Mouse (Mus musculus): ENCODE results near the gene Ikzf5. TPM values are rescaled to one million over a fixed set of nuclear protein-coding genes. Genes with fewer than 3 reads are reported as not detected.
"Not testable (repeated sequence)": the region's sequence is repeated elsewhere in the genome, so short reads cannot be mapped to it uniquely, and the experiment has no call there.

Gene Ikzf5
- polyA plus RNA-seq, 1 experiment from 2014 or later: 14.4 TPM

DNA sequence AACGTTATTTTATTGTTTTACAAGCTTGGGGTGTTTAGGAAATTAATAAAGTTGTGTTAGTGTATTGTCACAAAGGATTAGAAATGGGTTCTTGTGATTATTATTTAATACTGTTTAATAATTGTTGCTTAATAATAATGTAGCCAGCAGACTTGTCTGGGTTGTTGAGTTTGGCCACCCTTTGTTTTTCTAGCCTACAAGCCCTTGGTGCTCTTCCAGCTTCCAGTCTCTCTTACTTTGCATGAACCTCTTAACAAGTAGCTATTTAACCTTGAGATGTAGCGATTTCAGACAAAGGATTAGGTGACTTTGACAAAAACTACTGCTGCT, 1.6 kb upstream of the Ikzf5 start:
- no peaks in the 10 kb centered on the region for H3K9me3 ChIP-seq (replicated peaks; ENCODE audit: control insufficient read depth, low read length)
- H3K9ac ChIP-seq (ENCODE audit: low read length): no peak overlapping the region
- peak overlapping the region; percentile 57 for H3K4me2 ChIP-seq (ENCODE audit: low read depth, low read length)
- 53% methylated on average over 2 of the region's 2 CpGs for WGBS
- H3K27ac ChIP-seq (ENCODE audit: low read length): no peak overlapping the region
- peak overlapping the region; percentile 86 for H3K4me3 ChIP-seq (replicated peaks; ENCODE audit: low read length)
- no peak for ATAC-seq (ENCODE audit: insufficient read depth, low FRiP score)
- H3K4me1 ChIP-seq (ENCODE audit: control insufficient read depth, insufficient read depth, low read length): peaks cover 13% of the 10 kb centered on the region
- H3K36me3 ChIP-seq (ENCODE audit: control insufficient read depth, insufficient read depth, low read length): no peaks in the 10 kb centered on the region
- H3K27me3 ChIP-seq (ENCODE audit: control insufficient read depth, insufficient read depth, low read length): no peaks in the 10 kb centered on the region

DNA sequence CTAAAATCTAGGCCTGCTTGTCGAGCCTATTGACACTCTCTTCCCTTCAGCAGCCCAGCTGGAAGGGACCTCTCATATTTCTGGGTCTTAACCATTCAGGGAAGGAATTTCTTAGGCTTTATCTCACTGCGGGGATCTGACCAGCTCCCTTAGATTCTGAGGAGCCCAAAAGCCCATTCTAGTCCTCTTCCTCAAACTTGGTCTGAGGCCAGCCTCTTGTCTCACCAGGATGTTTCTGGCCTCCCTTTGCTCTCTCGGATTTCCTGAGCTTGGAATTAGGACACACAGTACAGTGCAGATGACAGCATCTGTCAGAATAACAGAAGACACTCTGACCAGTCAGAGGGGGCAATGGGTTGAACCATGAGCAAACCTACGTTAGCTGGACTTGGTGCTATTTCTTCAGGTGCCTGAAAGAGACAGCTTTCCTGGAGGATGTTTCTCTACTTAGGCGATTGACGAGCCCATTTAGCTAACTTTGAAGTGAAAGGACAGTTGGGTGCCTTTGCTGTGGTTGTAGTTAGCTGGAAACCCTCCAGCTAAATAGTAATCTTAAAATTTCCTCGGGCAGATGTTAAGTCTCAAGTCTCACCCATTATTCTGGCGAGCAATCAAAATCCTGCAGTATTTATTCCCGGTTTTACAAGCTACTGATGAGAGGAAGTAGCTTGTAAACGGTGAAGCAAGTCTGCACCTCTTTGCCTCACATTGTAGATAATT, 1.1 kb upstream of the Ikzf5 start:
- Histone ChIP-seq H3K27ac (ENCODE audit: low read length) (peak overlapping the region; percentile 79), H3K9ac (ENCODE audit: low read length) (peak overlapping the region; percentile 94), H3K9me3 (replicated peaks; ENCODE audit: control insufficient read depth, low read length) (no peaks in the 10 kb centered on the region), H3K4me3 (replicated peaks; ENCODE audit: low read length) (peak overlapping the region; percentile 86), H3K4me1 (ENCODE audit: control insufficient read depth, insufficient read depth, low read length) (peaks cover 13% of the 10 kb centered on the region), H3K36me3 (ENCODE audit: control insufficient read depth, insufficient read depth, low read length) (no peaks in the 10 kb centered on the region), H3K4me2 (ENCODE audit: low read depth, low read length) (peak overlapping the region; percentile 57), H3K27me3 (ENCODE audit: control insufficient read depth, insufficient read depth, low read length) (no peaks in the 10 kb centered on the region)
- ATAC-seq (ENCODE audit: insufficient read depth, low FRiP score): no peak
- WGBS: 29% methylated on average over 10 of the region's 10 CpGs

DNA sequence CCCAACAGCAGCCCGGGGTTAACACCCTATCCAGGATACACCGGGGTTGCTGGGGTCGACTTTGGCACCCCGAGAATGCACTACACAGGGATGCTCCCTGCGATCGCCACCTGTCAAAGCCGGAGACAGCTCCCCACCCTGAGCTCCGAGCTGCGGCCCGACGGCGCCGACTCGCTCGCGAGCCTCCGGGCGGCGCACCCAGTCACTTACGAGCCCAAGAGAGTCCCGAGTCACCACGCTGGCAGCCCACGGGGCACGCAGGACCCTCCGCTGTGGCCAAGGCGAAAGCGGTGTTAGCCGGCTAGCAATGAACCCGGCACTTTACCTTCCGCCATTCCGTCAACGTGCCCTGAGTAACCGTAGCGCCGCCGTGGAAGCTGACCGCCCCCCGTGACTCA, 334 bp downstream of the Ikzf5 start:
- Histone ChIP-seq H3K36me3 (ENCODE audit: control insufficient read depth, insufficient read depth, low read length) (no peaks in the 10 kb centered on the region), H3K9ac (ENCODE audit: low read length) (peak overlapping the region; percentile 94), H3K4me2 (ENCODE audit: low read depth, low read length) (peak overlapping the region; percentile 62), H3K9me3 (replicated peaks; ENCODE audit: control insufficient read depth, low read length) (no peaks in the 10 kb centered on the region), H3K27me3 (ENCODE audit: control insufficient read depth, insufficient read depth, low read length) (no peaks in the 10 kb centered on the region), H3K4me1 (ENCODE audit: control insufficient read depth, insufficient read depth, low read length) (peaks cover 13% of the 10 kb centered on the region), H3K27ac (ENCODE audit: low read length) (peak overlapping the region; percentile 54; the same call in 1 of the 2 replicates), H3K4me3 (replicated peaks; ENCODE audit: low read length) (peak overlapping the region; percentile 86)
- WGBS: under 1% methylated on average over 38 of the region's 38 CpGs
- ATAC-seq (ENCODE audit: insufficient read depth, low FRiP score): peak; percentile 51

DNA sequence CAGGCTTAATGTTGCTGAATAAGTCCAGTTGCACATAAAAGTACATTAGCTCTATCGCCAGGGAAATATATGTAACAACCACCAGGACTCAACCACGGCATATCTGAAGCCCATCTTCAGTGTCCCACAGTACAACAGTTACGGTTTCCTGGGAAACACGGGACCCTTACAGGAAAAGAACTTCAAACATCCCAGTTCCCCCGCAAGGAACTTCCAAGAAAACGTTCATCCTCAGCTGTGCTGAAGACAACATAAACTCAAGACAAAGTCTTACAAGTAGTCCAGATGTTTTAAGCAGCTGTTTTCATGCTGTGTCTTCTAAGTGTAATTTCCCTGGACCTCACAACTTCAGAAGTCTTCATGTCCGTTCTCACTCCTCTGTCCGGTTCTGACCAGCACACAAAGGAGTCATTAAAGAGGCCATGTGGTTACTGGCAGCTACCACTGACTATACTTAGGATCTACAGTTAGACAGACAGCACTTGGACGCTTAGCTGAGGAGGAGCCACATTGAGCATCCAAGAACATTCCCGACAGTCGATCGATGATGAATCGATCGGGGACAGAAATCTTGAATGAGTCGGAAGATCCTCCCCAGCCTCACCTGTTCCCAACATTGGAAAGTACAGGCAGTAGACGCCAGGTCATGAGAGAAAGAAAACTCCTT, 867 bp downstream of the Ikzf5 start:
- H3K27me3 ChIP-seq (ENCODE audit: control insufficient read depth, insufficient read depth, low read length): no peaks in the 10 kb centered on the region
- peak overlapping the region; percentile 62 for H3K4me2 ChIP-seq (ENCODE audit: low read depth, low read length)
- WGBS: 5% methylated on average over 16 of the region's 16 CpGs
- peaks cover 13% of the 10 kb centered on the region for H3K4me1 ChIP-seq (ENCODE audit: control insufficient read depth, insufficient read depth, low read length)
- ATAC-seq (ENCODE audit: insufficient read depth, low FRiP score): no peak
- no peaks in the 10 kb centered on the region for H3K36me3 ChIP-seq (ENCODE audit: control insufficient read depth, insufficient read depth, low read length)
- H3K27ac ChIP-seq (ENCODE audit: low read length): no peak overlapping the region
- peak overlapping the region; percentile 94 for H3K9ac ChIP-seq (ENCODE audit: low read length)
- peak overlapping the region; percentile 86 for H3K4me3 ChIP-seq (replicated peaks; ENCODE audit: low read length)
- H3K9me3 ChIP-seq (replicated peaks; ENCODE audit: control insufficient read depth, low read length): no peaks in the 10 kb centered on the region

DNA sequence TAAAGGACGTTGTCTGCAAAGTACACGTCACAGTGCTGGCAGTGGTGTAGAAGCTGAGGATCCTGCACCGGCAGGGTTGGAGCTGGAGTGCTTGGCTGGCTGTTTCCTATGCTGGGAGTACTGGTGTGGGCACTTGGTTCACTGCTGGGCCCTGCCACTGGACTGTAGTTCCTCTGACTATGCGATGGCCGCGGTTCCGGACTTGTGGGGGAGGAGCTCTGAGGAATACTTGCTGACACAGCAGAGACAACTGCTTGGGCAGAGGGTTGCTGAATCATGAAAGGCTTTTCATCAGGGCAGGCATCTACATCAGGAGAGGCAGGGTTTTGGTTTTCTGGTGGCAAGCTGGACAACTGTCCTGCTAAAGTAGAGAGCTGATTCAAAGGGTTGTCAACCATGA, 18.6 kb downstream of the Ikzf5 start:
- H3K4me3 ChIP-seq (replicated peaks; ENCODE audit: low read length); H3K9ac ChIP-seq (ENCODE audit: low read length); H3K9me3 ChIP-seq (replicated peaks; ENCODE audit: control insufficient read depth, low read length); H3K4me1 ChIP-seq (ENCODE audit: control insufficient read depth, insufficient read depth, low read length); H3K27me3 ChIP-seq (ENCODE audit: control insufficient read depth, insufficient read depth, low read length); H3K27ac ChIP-seq (ENCODE audit: low read length); ATAC-seq (ENCODE audit: insufficient read depth, low FRiP score); H3K4me2 ChIP-seq (ENCODE audit: low read depth, low read length): not testable (repeated sequence)
- WGBS: 84% methylated on average over 6 of the region's 7 CpGs
- peaks cover 11% of the 10 kb centered on the region for H3K36me3 ChIP-seq (ENCODE audit: control insufficient read depth, insufficient read depth, low read length)

DNA sequence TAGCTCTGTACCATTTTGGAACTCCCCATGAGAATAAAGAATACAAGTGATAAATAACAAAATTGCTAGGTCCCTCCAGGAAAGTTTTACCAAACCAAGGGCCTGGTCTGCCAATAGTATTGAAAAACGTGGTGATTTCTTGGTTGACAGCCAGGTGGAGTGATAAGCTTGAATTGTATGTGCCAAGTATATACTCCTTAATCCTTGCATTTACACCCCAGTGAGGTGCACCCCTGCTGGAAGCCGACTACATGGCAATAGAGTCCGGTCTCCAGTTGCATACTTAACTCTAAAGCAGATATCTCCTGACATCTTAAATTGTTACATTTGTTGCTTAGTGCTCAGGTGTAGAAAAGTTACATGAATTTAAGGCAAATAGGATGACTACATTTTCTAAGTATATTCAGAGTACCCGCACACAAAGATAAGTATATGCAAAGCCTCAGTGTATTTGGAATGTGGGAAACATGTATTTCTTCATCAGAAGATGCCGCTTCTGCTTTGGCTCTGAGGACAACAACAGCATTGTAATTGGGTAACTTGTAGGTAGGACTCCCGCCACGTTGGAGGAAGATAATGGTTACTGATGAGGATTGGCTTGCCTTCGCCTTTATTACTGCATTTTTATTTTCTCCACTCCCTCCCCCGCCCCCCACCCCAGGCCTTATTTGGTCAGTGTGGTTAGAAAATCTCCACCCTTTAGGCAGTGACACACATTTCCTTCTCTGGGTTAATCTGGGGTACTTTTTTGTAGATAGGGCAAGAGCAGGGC, 38.3 kb downstream of the Ikzf5 start:
- WGBS: 66% methylated on average over 9 of the region's 9 CpGs
- Histone ChIP-seq H3K4me2 (ENCODE audit: low read depth, low read length) (peak overlapping the region; percentile 70), H3K4me1 (ENCODE audit: control insufficient read depth, insufficient read depth, low read length) (peaks cover 10% of the 10 kb centered on the region; the same call in 1 of the 2 replicates), H3K9ac (ENCODE audit: low read length) (peak overlapping the region; percentile 87; the same call in 1 of the 2 replicates), H3K4me3 (replicated peaks; ENCODE audit: low read length) (peak overlapping the region; percentile 74), H3K27me3 (ENCODE audit: control insufficient read depth, insufficient read depth, low read length) (no peaks in the 10 kb centered on the region), H3K36me3 (ENCODE audit: control insufficient read depth, insufficient read depth, low read length) (0 out of 2 replicates have a peak, but pooled peaks cover 7% of the 10 kb centered on the region), H3K27ac (ENCODE audit: low read length) (peak overlapping the region; percentile 98), H3K9me3 (replicated peaks; ENCODE audit: control insufficient read depth, low read length) (no peaks in the 10 kb centered on the region)
- no peak for ATAC-seq (ENCODE audit: insufficient read depth, low FRiP score)

DNA sequence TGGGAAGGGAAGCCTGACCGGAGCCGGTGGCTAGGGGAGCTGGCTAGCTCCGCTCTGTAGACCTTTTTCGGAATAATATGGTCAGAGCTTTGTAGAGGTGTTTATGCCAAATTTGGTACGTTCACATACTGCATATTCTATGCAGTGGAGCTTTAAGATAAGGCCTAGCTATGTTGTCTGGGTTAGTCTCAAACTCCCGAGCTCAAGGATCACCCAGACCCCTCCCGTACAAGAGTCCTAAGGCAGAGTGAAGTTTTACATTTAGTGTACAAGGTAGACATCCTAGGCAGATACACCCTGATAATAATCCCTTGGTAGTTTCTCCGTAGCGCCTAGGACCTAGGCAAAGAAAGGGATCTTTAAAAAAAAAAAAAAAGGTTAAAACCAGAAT, 38.9 kb downstream of the Ikzf5 start:
- 6% methylated on average over 9 of the region's 9 CpGs for WGBS
- Histone ChIP-seq H3K9ac (ENCODE audit: low read length) (peak overlapping the region; percentile 87), H3K27me3 (ENCODE audit: control insufficient read depth, insufficient read depth, low read length) (no peaks in the 10 kb centered on the region), H3K27ac (ENCODE audit: low read length) (peak overlapping the region; percentile 98), H3K4me3 (replicated peaks; ENCODE audit: low read length) (peak overlapping the region; percentile 74), H3K9me3 (replicated peaks; ENCODE audit: control insufficient read depth, low read length) (no peaks in the 10 kb centered on the region), H3K36me3 (ENCODE audit: control insufficient read depth, insufficient read depth, low read length) (0 out of 2 replicates have a peak, but pooled peaks cover 7% of the 10 kb centered on the region), H3K4me2 (ENCODE audit: low read depth, low read length) (peak overlapping the region; percentile 70), H3K4me1 (ENCODE audit: control insufficient read depth, insufficient read depth, low read length) (peaks cover 10% of the 10 kb centered on the region; the same call in 1 of the 2 replicates)
- ATAC-seq (ENCODE audit: insufficient read depth, low FRiP score): no peak

DNA sequence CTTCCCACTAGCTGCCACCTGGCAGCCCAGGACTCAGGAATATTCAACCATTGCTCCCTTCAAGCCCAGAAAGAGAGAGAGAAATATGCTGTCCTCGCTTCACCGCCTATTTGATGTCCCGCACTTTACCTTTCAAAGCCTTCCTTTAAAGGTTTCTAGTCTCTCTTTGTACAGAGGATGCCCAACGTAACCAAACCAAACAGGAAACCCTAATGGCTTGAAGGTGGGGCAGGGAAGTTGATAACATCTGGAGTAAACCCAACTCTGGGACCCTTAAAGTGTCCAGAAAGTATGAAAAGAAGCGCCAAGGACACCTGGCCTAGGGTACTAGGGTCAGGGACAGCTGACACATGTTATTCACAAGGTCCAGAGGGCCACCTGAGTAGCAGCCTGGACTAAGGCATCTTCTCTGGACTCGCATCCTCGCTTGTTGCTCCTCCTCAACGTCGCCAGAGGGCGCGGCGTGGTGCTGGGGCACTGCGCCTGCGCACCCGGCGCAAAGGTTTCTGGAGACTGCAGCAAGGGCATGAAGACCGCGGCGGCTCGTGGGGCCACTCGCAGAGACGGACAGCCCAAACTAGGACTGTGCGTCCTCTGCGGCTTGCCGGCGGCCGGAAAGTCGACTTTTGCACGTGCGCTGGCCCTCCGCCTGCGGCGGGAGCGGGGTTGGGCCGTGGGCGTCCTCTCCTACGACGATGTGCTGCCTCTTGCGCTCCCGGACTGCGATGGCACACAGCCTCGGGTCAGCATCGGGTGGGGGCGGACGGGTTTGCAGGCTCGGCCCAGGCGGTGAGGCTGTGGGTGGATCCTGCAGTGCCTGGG, 39.5 kb downstream of the Ikzf5 start, which contains the start of gene Pstk:
Gene Pstk (plus strand): TSS at position 494 of the 822 bp plus-strand sequence.
- whole genome bisulfite sequencing: 5% methylated on average over 47 of the region's 47 CpGs
- peak within 1 kb of the TSS; percentile 74 for H3K4me3 ChIP-seq (replicated peaks; ENCODE audit: low read length)
- peak within 1 kb of the TSS; percentile 70 for H3K4me2 ChIP-seq (ENCODE audit: low read depth, low read length)
- peak within 1 kb of the TSS; percentile 98 for H3K27ac ChIP-seq (ENCODE audit: low read length)
- peaks cover 10% of the 10 kb centered on the region; the same call in 1 of the 2 replicates for H3K4me1 ChIP-seq (ENCODE audit: control insufficient read depth, insufficient read depth, low read length)
- peak within 1 kb of the TSS; percentile 87 for H3K9ac ChIP-seq (ENCODE audit: low read length)
- H3K36me3 ChIP-seq (ENCODE audit: control insufficient read depth, insufficient read depth, low read length): 0 out of 2 replicates have a peak, but pooled peaks cover 7% of the 10 kb centered on the region
- no peaks in the 10 kb centered on the region for H3K9me3 ChIP-seq (replicated peaks; ENCODE audit: control insufficient read depth, low read length)
- ATAC-seq (ENCODE audit: insufficient read depth, low FRiP score): peak; percentile 95
- H3K27me3 ChIP-seq (ENCODE audit: control insufficient read depth, insufficient read depth, low read length): no peaks in the 10 kb centered on the region
